8 mouse cellular contexts compared by ENCODE assay signal in the genomic region with DNA sequence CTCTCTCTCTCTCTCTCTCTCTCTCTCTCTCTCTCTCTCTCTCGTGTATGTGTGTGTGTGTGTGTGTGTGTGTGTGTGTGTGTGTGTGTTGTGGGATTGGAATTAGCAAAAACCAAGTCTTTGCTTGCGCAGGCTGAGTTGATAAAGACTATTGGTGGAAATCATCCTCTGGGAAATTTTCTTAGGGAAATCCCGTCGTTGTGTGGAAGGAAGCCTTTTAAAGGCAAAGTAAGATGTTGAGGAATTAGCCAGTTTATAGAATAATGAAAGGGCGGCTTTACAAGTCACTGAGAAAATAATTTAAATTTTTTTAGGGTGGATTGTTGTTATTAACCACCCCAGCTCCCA. TPM values are rescaled to one million over a fixed set of nuclear protein-coding genes. Genes with fewer than 3 reads are reported as not detected.
DNase-seq lines count a peak whose midpoint lies in the region; ATAC-seq and TF ChIP-seq lines count a peak whose summit lies in the region.

No protein-coding gene starts in this region.

- no peak for ATAC-seq in heart, postnatal 0 days (ENCODE audit: insufficient read depth, low read depth)
- ATAC-seq in liver, embryonic 16.5 days (ENCODE audit: low read depth), result no peak

- peaks cover 6% of the 10 kb centered on the region for H3K4me1 ChIP-seq in kidney, adult 2 months (ENCODE audit: control insufficient read depth, insufficient read depth, low read length)
- H3K4me1 ChIP-seq in heart, postnatal 0 days (ENCODE audit: control insufficient read depth, insufficient read depth), result peaks cover 28% of the 10 kb centered on the region
- peaks cover 34% of the 10 kb centered on the region for H3K4me1 ChIP-seq in liver, embryonic 16.5 days (ENCODE audit: control insufficient read depth, low read depth, low read length)

- peak overlapping the region; percentile 78 for H3K4me2 ChIP-seq in heart, postnatal 0 days (ENCODE audit: low read depth, low read length)
- H3K4me2 ChIP-seq in liver, embryonic 16.5 days (ENCODE audit: low read depth, low read length), result peak overlapping the region; percentile 99

- H3K9ac ChIP-seq in heart, postnatal 0 days (replicated peaks; ENCODE audit: low read depth, low read length), result peak overlapping the region; percentile 52; the same call in 1 of the 2 replicates
- H3K9ac ChIP-seq in liver, embryonic 16.5 days (ENCODE audit: low read depth, low read length), result no peak overlapping the region

- TF ChIP-seq CTCF in kidney, adult 2 months (conservative IDR thresholded peaks at IDR 0.05; ENCODE audit: insufficient read depth, insufficient read length, low read depth, low read length), result no peak
- no peak for TF ChIP-seq CTCF in brain, embryonic 14.5 days (IDR thresholded peaks at IDR 0.05; ENCODE audit: borderline replicate concordance, extremely low read depth, insufficient read depth, insufficient read length)
- no peak for TF ChIP-seq CTCF in heart, postnatal 0 days (IDR thresholded peaks at IDR 0.05; ENCODE audit: low read depth)

- no peaks in the 10 kb centered on the region for H3K27me3 ChIP-seq in kidney, adult 2 months (replicated peaks; ENCODE audit: control insufficient read depth, insufficient read depth, low read length)
- no peaks in the 10 kb centered on the region for H3K27me3 ChIP-seq in heart, postnatal 0 days (ENCODE audit: control insufficient read depth, insufficient read depth, low read length)
- H3K27me3 ChIP-seq in liver, embryonic 16.5 days (ENCODE audit: control insufficient read depth, insufficient read depth, low read depth, low read length), result peaks cover 3% of the 10 kb centered on the region; the same call in 1 of the 2 replicates

- TF ChIP-seq POLR2A in kidney, adult 2 months (IDR thresholded peaks at IDR 0.05; ENCODE audit: low read depth, low read length), result no peak
- TF ChIP-seq POLR2A in brain, embryonic 14.5 days (IDR thresholded peaks at IDR 0.05; ENCODE audit: borderline replicate concordance, extremely low read depth, insufficient read depth, insufficient read length, poor library complexity, severe bottlenecking), result no peak

- no peak for TF ChIP-seq EP300 in heart, postnatal 0 days (IDR thresholded peaks at IDR 0.05; ENCODE audit: low read depth)

- peak; percentile 30 for DNase-seq in kidney, adult 2 months
- DNase-seq in kidney, postnatal 36 days, result no peak
- DNase-seq in brain, embryonic 14.5 days (ENCODE audit: low read depth), result peak; percentile 65
- DNase-seq in heart, postnatal 0 days (ENCODE audit: low spot score), result no peak
- no peak for DNase-seq in thymus, postnatal 25 days
- DNase-seq in urinary bladder, postnatal 14 days (ENCODE audit: low spot score), result no peak
- DNase-seq in left cerebral cortex, adult 18-20 months (ENCODE audit: low spot score in 2 of 2), result no peak

- H3K27ac ChIP-seq in kidney, adult 2 months (ENCODE audit: insufficient read depth, low read depth, low read length), result peak overlapping the region; percentile 32; the same call in 1 of the 2 replicates
- H3K27ac ChIP-seq in heart, postnatal 0 days (ENCODE audit: low read depth), result peak overlapping the region; percentile 97; the same call in 1 of the 2 replicates
- H3K27ac ChIP-seq in liver, embryonic 16.5 days (ENCODE audit: low read length), result no peak overlapping the region

- no peaks in the 10 kb centered on the region for H3K9me3 ChIP-seq in heart, postnatal 0 days (replicated peaks; ENCODE audit: control insufficient read depth, low read length)
- no peaks in the 10 kb centered on the region for H3K9me3 ChIP-seq in liver, embryonic 16.5 days (replicated peaks; ENCODE audit: control insufficient read depth, low read length)

- no peaks in the 10 kb centered on the region for H3K36me3 ChIP-seq in kidney, adult 2 months (ENCODE audit: control insufficient read depth, insufficient read depth, low read length)
- no peaks in the 10 kb centered on the region for H3K36me3 ChIP-seq in heart, postnatal 0 days (replicated peaks; ENCODE audit: control insufficient read depth, insufficient read depth, low read length)
- H3K36me3 ChIP-seq in liver, embryonic 16.5 days (ENCODE audit: control insufficient read depth, insufficient read depth), result no peaks in the 10 kb centered on the region

- no peak overlapping the region for H3K4me3 ChIP-seq in kidney, adult 2 months (ENCODE audit: insufficient read depth, low read depth, low read length)
- peak overlapping the region; percentile 85 for H3K4me3 ChIP-seq in heart, postnatal 0 days (ENCODE audit: low read depth, low read length)
- H3K4me3 ChIP-seq in liver, embryonic 16.5 days (ENCODE audit: low read depth, low read length), result peak overlapping the region; percentile 92

- WGBS in kidney, adult 2 months, result 12% methylated on average over 4 of the region's 5 CpGs
- WGBS in heart, postnatal 0 days, result 6% methylated on average over 4 of the region's 5 CpGs
- WGBS in liver, embryonic 16.5 days (ENCODE audit: insufficient replicate concordance), result 19% methylated on average over 5 of the region's 5 CpGs

RNA-seq across cellular contexts. Expression of a gene that starts 1.5 kb away (rescaled TPM):
- 2.5 and 2.8 TPM in 2 replicates for polyA plus RNA-seq in kidney, adult 2 months (2012; rRNA removed)
- polyA plus RNA-seq in brain, embryonic 14.5 days (2012; rRNA removed), result 4.2 and 6.8 TPM in 2 replicates
- 12.8 and 14.6 TPM in 2 replicates for total RNA-seq in heart, postnatal 0 days (2014; rRNA removed; ENCODE audit: low replicate concordance)
- 2.6 and 2.9 TPM in 2 replicates for polyA plus RNA-seq in heart, postnatal 0 days (2015; fragmentation: Nextera tagmentation; extraction: Ambion mirVana)
- polyA plus RNA-seq in liver, embryonic 16.5 days (2015; fragmentation: Nextera tagmentation; extraction: Ambion mirVana), result 0.56 and 0.72 TPM in 2 replicates
- 10 to 100 TPM; 12.8 to 14.1 TPM for total RNA-seq in left cerebral cortex, adult 18-20 months (2021)

RNA-seq across cellular contexts. Expression of a gene that starts 16.7 kb away (rescaled TPM):
- 354 and 364 TPM in 2 replicates for polyA plus RNA-seq in kidney, adult 2 months (2012; rRNA removed)
- polyA plus RNA-seq in brain, embryonic 14.5 days (2012; rRNA removed), result 69.2 and 69.8 TPM in 2 replicates
- 275 and 312 TPM in 2 replicates for total RNA-seq in heart, postnatal 0 days (2014; rRNA removed; ENCODE audit: low replicate concordance)
- polyA plus RNA-seq in heart, postnatal 0 days (2015; fragmentation: Nextera tagmentation; extraction: Ambion mirVana), result 303 and 307 TPM in 2 replicates
- 326 and 354 TPM in 2 replicates for polyA plus RNA-seq in liver, embryonic 16.5 days (2015; fragmentation: Nextera tagmentation; extraction: Ambion mirVana)
- 10 to 100 TPM; 71.2 to 75.6 TPM for total RNA-seq in left cerebral cortex, adult 18-20 months (2021)

RNA-seq across cellular contexts. Expression of a gene that starts 29.8 kb away (rescaled TPM):
- polyA plus RNA-seq in kidney, adult 2 months (2012; rRNA removed), result 2.6 and 3.6 TPM in 2 replicates
- polyA plus RNA-seq in brain, embryonic 14.5 days (2012; rRNA removed), result 7.6 and 9.3 TPM in 2 replicates
- 6.3 and 6.6 TPM in 2 replicates for total RNA-seq in heart, postnatal 0 days (2014; rRNA removed; ENCODE audit: low replicate concordance)
- 7.7 and 9.1 TPM in 2 replicates for polyA plus RNA-seq in heart, postnatal 0 days (2015; fragmentation: Nextera tagmentation; extraction: Ambion mirVana)
- polyA plus RNA-seq in liver, embryonic 16.5 days (2015; fragmentation: Nextera tagmentation; extraction: Ambion mirVana), result 0.76 and 0.81 TPM in 2 replicates
- total RNA-seq in left cerebral cortex, adult 18-20 months (2021), result 10 to 100 TPM; 16.2 to 17.3 TPM

Comparison
In these comparisons a context has a peak if more than half of its experiments do, and no peak if none do; other contexts are left out.
1. DNase-seq: peak in kidney, adult 2 months (single experiment) and brain, embryonic 14.5 days (single experiment); none in kidney, postnatal 36 days (0 of 2), heart, postnatal 0 days (single experiment), thymus, postnatal 25 days (single experiment), urinary bladder, postnatal 14 days (single experiment) and left cerebral cortex, adult 18-20 months (0 of 2).